Mouse (Mus musculus) ES-Bruce4 (cell line): ENCODE data around the gene Ubn2. TPM values are rescaled to one million over a fixed set of nuclear protein-coding genes. Genes with fewer than 3 reads are reported as not detected.
"Not testable (repeated sequence)": the region's sequence is repeated elsewhere in the genome, so short reads cannot be mapped to it uniquely, and the experiment has no call there.

Source experiments
- H3K27ac ChIP-seq: 2 replicates; pipeline ENCODE4 v1.5.1; 2012; ENCODE audit warnings: low read length, inconsistent platforms; ENCODE audit not compliant: insufficient read depth
- H3K27me3 ChIP-seq: 2 replicates; pipeline ENCODE4 v1.6.1; 2012; ENCODE audit warnings: mild to moderate bottlenecking, low read length, inconsistent platforms; ENCODE audit not compliant: control insufficient read depth, poor library complexity, insufficient read depth, severe bottlenecking
- H3K36me3 ChIP-seq: 2 replicates; pipeline ENCODE4 v1.6.1; 2012; ENCODE audit warnings: inconsistent platforms, mild to moderate bottlenecking, low read length, moderate library complexity; ENCODE audit not compliant: control insufficient read depth, poor library complexity, insufficient read depth, severe bottlenecking
- H3K4me1 ChIP-seq: one replicate; pipeline ENCODE4 v1.8.1; 2011; ENCODE audit warnings: low read length; ENCODE audit not compliant: control insufficient read depth, insufficient read depth
- H3K4me3 ChIP-seq: 2 replicates; pipeline ENCODE4 v1.5.1; 2011; ENCODE audit warnings: low read depth, mild to moderate bottlenecking, low read length
- H3K9ac ChIP-seq: 2 replicates; pipeline ENCODE4 v1.6.1; 2012; ENCODE audit warnings: low read depth, mild to moderate bottlenecking, inconsistent platforms; ENCODE audit not compliant: poor library complexity, severe bottlenecking
- H3K9me3 ChIP-seq: replicated peaks from 2 replicates; pipeline ENCODE4 v1.6.1; 2012; ENCODE audit warnings: mild to moderate bottlenecking, low read length, inconsistent platforms; ENCODE audit not compliant: control insufficient read depth, poor library complexity, insufficient read depth, severe bottlenecking
- CTCF ChIP-seq: IDR thresholded peaks from one replicate; pipeline ENCODE4 v1.8.1; 2011; ENCODE audit warnings: low read depth, low read length
- EP300 ChIP-seq: IDR thresholded peaks from 2 replicates; pipeline ENCODE4 v1.6.1; 2011; ENCODE audit warnings: low read depth, low read length; ENCODE audit not compliant: insufficient read depth
- POLR2A ChIP-seq: IDR thresholded peaks from one replicate; pipeline ENCODE4 v1.8.1; 2011; ENCODE audit warnings: low read length; ENCODE audit not compliant: insufficient read depth
- polyA plus RNA-seq: library from polyadenylated mRNA; stranded (reverse); fragments of >200 nt; gene quantifications from 2 replicates; pipeline ENCODE4 v1.2.4, GENCODE M21; 2011; ENCODE audit warnings: low read depth; ENCODE audit not compliant: missing spikeins, insufficient read depth, insufficient read length

Ubn2 gene
- polyA plus RNA-seq, 1 experiment = 37.4 TPM

DNA sequence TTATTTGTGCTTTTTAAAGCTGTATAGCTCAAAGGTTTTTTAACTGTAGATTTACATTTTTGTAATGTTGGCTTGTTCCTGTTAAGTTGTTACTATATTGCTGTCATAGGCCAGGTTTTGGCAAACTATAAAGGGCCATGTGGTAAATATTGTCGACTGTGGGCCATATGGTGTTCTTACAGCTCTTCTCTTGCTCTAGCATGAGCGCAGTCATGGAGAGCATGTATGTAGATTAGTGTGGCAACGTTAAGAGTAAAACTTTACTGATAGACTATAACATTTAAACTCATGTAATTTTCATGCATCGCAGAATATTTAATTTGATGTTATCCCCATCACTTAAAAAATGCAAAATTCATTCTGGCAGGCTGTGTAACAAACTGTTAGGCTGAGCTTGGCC, 19.3 kb downstream of the Ubn2 start:
- Histone ChIP-seq H3K27me3 (no peaks in the 10 kb centered on the region), H3K9me3 (no peaks in the 10 kb centered on the region), H3K27ac (no peak overlapping the region), H3K4me3 (no peak overlapping the region), H3K36me3 (peaks cover 4% of the 10 kb centered on the region), H3K9ac (no peak overlapping the region), H3K4me1 (no peaks in the 10 kb centered on the region)
- TF ChIP-seq CTCF (no peak), POLR2A (no peak), EP300 (no peak)

DNA sequence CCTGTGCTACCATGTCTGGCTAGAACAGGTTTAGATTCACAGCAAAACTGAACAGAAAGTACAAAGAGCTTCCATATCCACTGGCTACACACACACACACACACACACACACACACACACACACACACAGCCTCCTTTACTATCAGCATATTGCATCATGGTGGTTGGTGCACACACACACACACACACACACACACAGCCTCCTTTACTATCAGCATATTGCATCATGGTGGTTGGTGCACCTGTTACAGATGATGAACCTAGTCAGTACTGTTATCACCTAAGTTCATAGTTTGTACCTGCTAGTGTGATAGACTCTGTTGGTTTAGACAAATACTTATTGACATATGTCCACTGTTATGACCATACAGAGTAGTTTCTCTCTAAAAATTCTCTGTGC, 22.7 kb downstream of the Ubn2 start:
- not testable (repeated sequence) for H3K9ac ChIP-seq, H3K9me3 ChIP-seq, H3K27ac ChIP-seq, H3K36me3 ChIP-seq, H3K4me3 ChIP-seq, H3K4me1 ChIP-seq, H3K27me3 ChIP-seq

DNA sequence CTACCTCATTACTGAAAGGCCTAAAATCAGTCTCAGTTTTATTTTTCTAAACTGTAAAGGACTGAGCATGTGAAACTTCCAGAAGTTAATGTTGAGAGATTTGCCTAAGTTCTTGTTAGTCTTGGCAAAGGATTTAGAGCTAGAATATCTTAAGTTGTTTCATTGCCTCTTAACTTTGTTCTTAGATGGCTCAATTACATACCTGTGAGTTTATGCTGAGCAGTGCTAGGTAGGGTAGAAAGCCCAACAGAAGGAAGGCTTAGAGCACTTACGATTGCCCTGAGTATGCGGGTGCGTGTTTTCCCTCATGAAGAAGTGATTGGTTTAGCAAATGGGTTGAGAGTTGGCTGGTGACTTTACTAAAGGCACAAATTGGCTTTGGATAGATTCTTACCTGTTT, 24.3 kb downstream of the Ubn2 start:
- H3K27ac ChIP-seq = no peak overlapping the region
- peaks cover 4% of the 10 kb centered on the region for H3K36me3 ChIP-seq
- TF ChIP-seq CTCF = no peak
- no peak for TF ChIP-seq POLR2A
- no peak overlapping the region for H3K4me3 ChIP-seq
- H3K9ac ChIP-seq = no peak overlapping the region
- no peaks in the 10 kb centered on the region for H3K27me3 ChIP-seq
- H3K4me1 ChIP-seq = no peaks in the 10 kb centered on the region
- no peaks in the 10 kb centered on the region; the same call in 1 of the 2 replicates for H3K9me3 ChIP-seq

DNA sequence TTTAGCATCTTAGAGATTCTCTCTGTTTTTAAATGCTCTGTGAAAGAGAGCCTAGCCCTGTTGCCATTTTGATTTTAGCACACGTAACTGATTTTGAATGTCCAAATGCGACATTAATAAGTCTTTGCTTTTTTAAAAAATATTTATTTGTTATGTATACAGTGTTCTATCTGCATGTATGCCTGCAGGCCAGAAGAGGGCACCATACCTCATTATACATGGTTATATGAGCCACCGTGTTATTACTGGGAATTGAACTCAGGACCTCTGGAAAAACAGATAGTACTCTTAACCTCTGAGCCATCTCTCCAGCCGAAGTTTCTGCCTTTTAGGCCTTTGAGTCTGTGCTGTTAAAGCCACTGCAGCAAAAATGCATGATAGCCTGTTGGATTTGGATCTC, 35.8 kb downstream of the Ubn2 start:
- Histone ChIP-seq H3K36me3 (peaks cover 5% of the 10 kb centered on the region), H3K4me3 (no peak overlapping the region), H3K4me1 (no peaks in the 10 kb centered on the region), H3K27me3 (no peaks in the 10 kb centered on the region), H3K9ac (no peak overlapping the region), H3K9me3 (no peaks in the 10 kb centered on the region), H3K27ac (no peak overlapping the region)
- TF ChIP-seq CTCF (no peak), EP300 (no peak), POLR2A (no peak)

DNA sequence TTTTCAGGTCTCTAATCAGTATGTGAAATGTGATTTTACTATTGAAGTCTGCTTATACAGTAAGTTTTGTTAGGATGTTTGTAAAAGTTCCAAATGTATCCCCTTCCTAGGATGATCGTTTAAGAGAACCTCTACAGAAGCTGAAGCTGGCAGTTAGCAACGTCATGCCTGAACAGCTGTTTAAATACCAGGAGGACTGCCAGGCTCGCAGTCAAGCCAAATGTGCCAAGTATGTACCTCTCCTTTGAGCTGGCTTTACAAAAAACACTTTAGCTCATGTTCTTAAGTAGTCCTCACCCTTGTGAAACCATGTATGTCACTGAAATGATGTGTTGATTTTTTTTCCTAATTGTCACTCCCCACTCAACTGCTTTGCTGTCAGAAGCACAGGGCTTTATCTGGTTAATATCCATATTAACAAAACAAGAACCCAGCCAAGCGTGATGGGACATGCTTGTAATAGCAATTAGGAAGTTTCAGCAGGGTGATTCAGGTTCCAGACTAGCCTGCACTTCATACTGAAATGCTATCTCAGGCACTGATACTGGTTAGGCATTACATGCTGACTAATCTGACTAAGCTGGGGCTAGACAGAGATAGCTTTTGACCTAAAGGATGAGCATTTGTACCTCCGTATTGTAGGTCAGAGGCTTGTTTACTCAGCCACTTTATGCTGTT, 48.1 kb downstream of the Ubn2 start:
- Histone ChIP-seq H3K9ac (no peak overlapping the region), H3K4me3 (no peak overlapping the region), H3K27ac (no peak overlapping the region), H3K36me3 (peaks cover 12% of the 10 kb centered on the region), H3K4me1 (no peaks in the 10 kb centered on the region), H3K9me3 (no peaks in the 10 kb centered on the region), H3K27me3 (no peaks in the 10 kb centered on the region)
- no peak for TF ChIP-seq POLR2A
- no peak for TF ChIP-seq EP300
- TF ChIP-seq CTCF = no peak

DNA sequence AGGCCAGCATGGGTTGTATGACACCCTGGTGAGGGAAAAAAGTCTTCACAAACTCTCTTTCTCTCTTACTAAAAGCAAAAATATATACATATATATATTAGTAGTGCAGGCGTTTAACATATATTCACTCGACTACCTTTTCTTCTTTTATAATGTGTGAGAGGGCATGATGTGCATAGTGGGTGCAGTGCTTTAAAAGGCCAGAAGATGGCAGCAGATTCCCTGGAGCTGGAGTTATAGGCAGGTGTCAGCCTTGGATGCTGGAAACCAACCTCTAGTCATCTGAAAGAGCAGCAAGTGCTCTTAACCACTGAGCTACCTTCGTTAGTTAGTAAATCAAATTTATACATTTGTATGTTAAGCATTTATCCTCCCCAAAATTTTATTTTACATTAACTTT, 58.8 kb downstream of the Ubn2 start:
- no peaks in the 10 kb centered on the region for H3K9me3 ChIP-seq
- no peaks in the 10 kb centered on the region for H3K27me3 ChIP-seq
- no peaks in the 10 kb centered on the region for H3K4me1 ChIP-seq
- TF ChIP-seq CTCF = peak; percentile 76
- no peak for TF ChIP-seq POLR2A
- TF ChIP-seq EP300 = no peak
- H3K36me3 ChIP-seq = peaks cover 4% of the 10 kb centered on the region
- no peak overlapping the region for H3K9ac ChIP-seq
- H3K27ac ChIP-seq = no peak overlapping the region
- no peak overlapping the region for H3K4me3 ChIP-seq
